Mouse (Mus musculus): ENCODE data around the gene Zfp729a. TPM values are rescaled to one million over a fixed set of nuclear protein-coding genes. Genes with fewer than 3 reads are reported as not detected.
A peak's percentile ranks its signal among the peaks of the same experiment; 100 is the strongest.

The Zfp729a gene
- total RNA-seq (2021), result 1 to 10 TPM; 4.5 to 4.9 TPM

- intact Hi-C loops (cut with DNase I), result loop anchor here (1.0 to 5.0 kb wide), 4 partner anchors 28 to 205 kb away; partner anchors contain the start of gene Zfp729b
- DNase-seq, result peak; percentile 92 to 93
These were observed at the start of gene Zfp729a, which contains the start of gene Gm49345 for GRCm38 (mm10) chr13:67637294-67638007. Gene Zfp729a (minus strand): TSS chr13:67637791. Gene Gm49345 (minus strand): TSS chr13:67637769.

GRCm38 (mm10) chr13:67686971-67687370, 49.4 kb upstream of the Zfp729a start, which contains the start of gene Zfp738:
Gene Zfp738 (minus strand): TSS chr13:67687071.
- intact Hi-C loops (cut with DNase I), result loop anchor here (10.0 kb wide), 1 partner anchor 582 kb away; the partner anchor contains the start of gene Gm28557
- no peak for DNase-seq

- intact Hi-C loops (cut with DNase I), result loop anchor here (1.0 to 10.0 kb wide), 4 partner anchors 39 to 579 kb away; partner anchors contain the start of genes Gm10037, Gm28557, Gm49345 and Zfp729a
- peak in 1 of 2 experiments; percentile 1 for DNase-seq
These were observed 46.2 kb upstream of the Zfp729a start for GRCm38 (mm10) chr13:67683841-67684240.

GRCm38 (mm10) chr13:67682959-67683735, 45.6 kb upstream of the Zfp729a start:
- DNase-seq, result peak; percentile 92
- intact Hi-C loops (cut with DNase I), result loop anchor here (1.0 to 10.0 kb wide), 4 partner anchors 40 to 578 kb away; partner anchors contain the start of genes Gm10037, Gm28557, Gm49345 and Zfp729a

- intact Hi-C loops (cut with DNase I), result no loop called here
- DNase-seq, result no peak
These were observed 37.3 kb upstream of the Zfp729a start for GRCm38 (mm10) chr13:67674902-67675301.

- DNase-seq, result no peak
- intact Hi-C loops (cut with DNase I), result no loop called here
These were observed 14.9 kb upstream of the Zfp729a start for GRCm38 (mm10) chr13:67652496-67652895.

- intact Hi-C loops (cut with DNase I), result no loop called here
These were observed 27.5 kb downstream of the Zfp729a start for GRCm38 (mm10) chr13:67610108-67610507.

GRCm38 (mm10) chr13:67609066-67609876, 28.3 kb downstream of the Zfp729a start, which contains the start of gene Zfp729b:
Gene Zfp729b (minus strand): TSS chr13:67609707.
- intact Hi-C loops (cut with DNase I), result loop anchor here (1.0 kb wide), 1 partner anchor 28 kb away; the partner anchor contains the start of genes Gm49345 and Zfp729a
- peak; percentile 94 to 95 for DNase-seq

More at GRCm38 (mm10) chr13:67610108-67610507, 27.5 kb downstream of the Zfp729a start:
- DNase-seq, result peak in 1 of 2 experiments; percentile 6

- no peak for DNase-seq
- intact Hi-C loops (cut with DNase I), result no loop called here
These were observed 64.9 kb downstream of the Zfp729a start for GRCm38 (mm10) chr13:67572591-67573189.

Other genes with a start within 250 kb of the Zfp729a start
- 1 to 10 TPM; 1.5 to 2.3 TPM for gene Zfp429, start 238.0 kb downstream of the Zfp729a start, total RNA-seq (2021)
- gene Zfp459, start 216.4 kb downstream of the Zfp729a start, total RNA-seq (2021), result under 1 TPM in 1 of 2 experiments, not detected in 1; 0.25 TPM
- 1 to 10 TPM; 4.5 to 5.6 TPM for gene Zfp874a, start 186.2 kb downstream of the Zfp729a start, total RNA-seq (2021)
- gene Zfp874b, start 153.5 kb downstream of the Zfp729a start, total RNA-seq (2021), result 10 to 100 TPM; 11.8 to 17.4 TPM
- gene Zfp58, start 137.2 kb downstream of the Zfp729a start, total RNA-seq (2021), result 1 to 10 TPM; 5.2 to 5.9 TPM
- gene Gm26965, start 111.6 kb downstream of the Zfp729a start, total RNA-seq (2021), result not detected
- 10 to 100 TPM in 1 of 2 experiments, 1 to 10 TPM in 1; 9.1 to 14.8 TPM for gene Zfp87, start 111.6 kb downstream of the Zfp729a start, total RNA-seq (2021)
- 1 to 10 TPM; 5.7 to 6.4 TPM for gene Zfp748, start 84.0 kb downstream of the Zfp729a start, total RNA-seq (2021)
- 1 to 10 TPM; 4.0 to 5.5 TPM for gene Zfp729b, start 28.1 kb downstream of the Zfp729a start, total RNA-seq (2021)
- gene Gm49345, start within 50 bp of the Zfp729a start, total RNA-seq (2021), result 1 to 10 TPM in 1 of 2 experiments, under 1 TPM in 1; 0.89 to 2.0 TPM
- gene Zfp738, start 49.3 kb upstream of the Zfp729a start, total RNA-seq (2021), result 1 to 10 TPM; 6.4 to 8.1 TPM
- gene Zfp65, start 91.4 kb upstream of the Zfp729a start, total RNA-seq (2021), result 1 to 10 TPM; 5.8 to 7.4 TPM
- 1 to 10 TPM; 2.3 to 3.2 TPM for gene Zfp85, start 117.4 kb upstream of the Zfp729a start, total RNA-seq (2021)
- gene Zfp493, start 141.9 kb upstream of the Zfp729a start, total RNA-seq (2021), result 1 to 10 TPM in 1 of 2 experiments, under 1 TPM in 1; 0.84 to 1.1 TPM
- gene Zfp273, start 175.9 kb upstream of the Zfp729a start, total RNA-seq (2021), result 1 to 10 TPM; 1.9 to 2.8 TPM
- under 1 TPM in 1 of 2 experiments, not detected in 1; 0.89 TPM for gene Gm10037, start 193.3 kb upstream of the Zfp729a start, total RNA-seq (2021)
- not detected for gene BC048507, start 225.5 kb upstream of the Zfp729a start, total RNA-seq (2021)